Mouse (Mus musculus): ENCODE measurements around the gene Ppp4r1. TPM values are rescaled to one million over a fixed set of nuclear protein-coding genes. Genes with fewer than 3 reads are reported as not detected.

The Ppp4r1 gene
- polyA plus RNA-seq, 1 experiment from 2014 or later, result 25.0 TPM

DNA sequence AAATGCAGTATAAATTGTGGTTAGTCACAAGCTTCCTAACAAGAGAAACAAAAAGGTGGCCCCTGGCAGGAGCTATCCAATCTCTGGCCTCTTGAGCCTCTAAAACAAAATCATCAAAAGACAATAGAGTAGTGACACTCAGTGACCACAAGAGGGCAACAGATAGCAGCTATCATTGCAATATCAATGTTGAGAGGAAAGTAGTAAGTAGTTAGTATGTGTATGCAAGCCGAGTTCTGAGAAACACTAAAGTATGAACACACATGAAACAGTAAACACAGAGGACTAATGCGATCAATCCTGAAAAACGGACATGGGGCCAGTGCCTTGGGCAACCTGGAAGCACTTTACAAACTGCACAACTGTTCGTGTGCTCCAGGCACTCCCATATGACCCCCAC is 82.4 kb downstream of the Ppp4r1 start:
- Histone ChIP-seq H3K4me1 (replicated peaks) (no peaks in the 10 kb centered on the region), H3K27ac (no peak overlapping the region), H3K9ac (no peak overlapping the region), H3K4me2 (no peak overlapping the region), H3K4me3 (no peak overlapping the region), H3K9me3 (replicated peaks) (no peaks in the 10 kb centered on the region), H3K36me3 (peaks cover 15% of the 10 kb centered on the region), H3K27me3 (no peaks in the 10 kb centered on the region)
- 0 out of 2 replicates have a peak, but pooled peaks have one; percentile 31 for ATAC-seq (replicated peaks; ENCODE audit: insufficient number of reproducible peaks, insufficient read depth, low FRiP score, low read depth)
- WGBS, result 33% methylated on average over 4 of the region's 4 CpGs

DNA sequence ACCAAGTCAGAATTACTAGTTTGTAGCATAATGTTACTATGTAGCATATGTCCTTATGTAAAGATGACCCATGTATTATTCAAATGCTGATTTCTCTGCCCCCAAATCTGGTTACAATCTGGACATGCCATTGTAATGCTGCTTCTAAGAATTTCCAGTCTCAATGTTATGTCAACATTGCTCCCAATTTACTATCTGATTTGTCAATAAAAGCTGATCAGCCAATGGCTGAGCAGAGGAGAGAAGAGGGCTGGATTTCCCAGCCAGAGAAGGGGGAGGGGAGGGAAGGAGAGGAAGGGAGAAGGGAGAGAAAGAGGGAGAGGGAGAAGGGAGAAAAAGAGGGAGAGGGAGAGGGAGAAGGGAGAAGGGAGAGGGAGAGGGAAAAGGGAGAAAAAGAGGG is 82.9 kb downstream of the Ppp4r1 start:
- Histone ChIP-seq H3K36me3 (peaks cover 15% of the 10 kb centered on the region), H3K9ac (no peak overlapping the region), H3K9me3 (replicated peaks) (no peaks in the 10 kb centered on the region), H3K27me3 (no peaks in the 10 kb centered on the region), H3K27ac (no peak overlapping the region), H3K4me2 (no peak overlapping the region), H3K4me1 (replicated peaks) (no peaks in the 10 kb centered on the region), H3K4me3 (no peak overlapping the region)
- no peak for ATAC-seq (replicated peaks; ENCODE audit: insufficient number of reproducible peaks, insufficient read depth, low FRiP score, low read depth)

DNA sequence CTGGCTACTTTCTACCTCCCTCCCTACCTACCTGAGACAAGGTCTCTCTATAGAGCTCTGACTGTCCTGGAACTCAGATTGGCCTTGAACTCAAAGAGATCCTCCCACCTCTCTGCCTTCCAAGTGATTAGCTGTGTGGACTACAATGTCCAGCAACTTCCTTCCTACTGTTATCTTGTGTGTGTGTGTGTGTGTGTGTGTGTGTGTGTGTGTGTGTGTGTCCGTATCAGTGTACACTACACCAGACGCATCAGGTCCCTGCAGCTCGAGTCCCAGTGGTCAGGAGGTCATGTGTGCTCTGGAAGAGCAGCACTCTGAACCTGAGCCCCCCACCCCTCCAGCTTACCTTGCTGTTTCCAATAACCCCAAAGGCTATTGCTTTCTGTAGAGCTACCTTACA is 83.8 kb downstream of the Ppp4r1 start:
- Histone ChIP-seq H3K27ac (no peak overlapping the region), H3K4me2 (no peak overlapping the region), H3K36me3 (peaks cover 10% of the 10 kb centered on the region), H3K4me1 (replicated peaks) (no peaks in the 10 kb centered on the region), H3K9ac (no peak overlapping the region), H3K4me3 (no peak overlapping the region), H3K27me3 (no peaks in the 10 kb centered on the region), H3K9me3 (replicated peaks) (no peaks in the 10 kb centered on the region)
- WGBS, result 42% methylated on average over 3 of the region's 3 CpGs
- ATAC-seq (replicated peaks; ENCODE audit: insufficient number of reproducible peaks, insufficient read depth, low FRiP score, low read depth), result no peak

DNA sequence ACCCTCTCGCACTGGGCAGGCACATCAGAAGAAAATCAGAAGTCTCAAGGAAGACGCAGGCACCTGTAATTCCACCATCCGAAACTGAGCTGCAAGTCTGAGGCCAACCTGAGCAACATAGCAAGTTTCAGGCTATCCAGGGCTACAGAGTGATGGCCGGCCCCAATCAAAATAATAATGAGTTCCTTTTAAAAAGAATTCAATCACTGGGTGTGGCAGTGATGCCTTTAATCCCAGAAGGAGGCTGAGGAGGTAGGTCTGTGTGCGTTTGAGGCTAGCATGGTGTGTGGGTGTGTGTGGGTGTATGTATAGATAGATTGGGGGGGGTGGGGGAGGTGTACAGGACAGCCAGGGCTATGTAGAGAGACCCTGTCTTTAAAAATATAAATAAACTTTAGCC is 85.6 kb downstream of the Ppp4r1 start:
- Histone ChIP-seq H3K27ac (no peak overlapping the region), H3K4me2 (no peak overlapping the region), H3K27me3 (no peaks in the 10 kb centered on the region), H3K36me3 (peaks cover 10% of the 10 kb centered on the region), H3K4me3 (no peak overlapping the region), H3K9ac (no peak overlapping the region), H3K9me3 (replicated peaks) (no peaks in the 10 kb centered on the region), H3K4me1 (replicated peaks) (peaks cover 14% of the 10 kb centered on the region)
- WGBS, result 87% methylated on average over 5 of the region's 5 CpGs
- ATAC-seq (replicated peaks; ENCODE audit: insufficient number of reproducible peaks, insufficient read depth, low FRiP score, low read depth), result no peak

DNA sequence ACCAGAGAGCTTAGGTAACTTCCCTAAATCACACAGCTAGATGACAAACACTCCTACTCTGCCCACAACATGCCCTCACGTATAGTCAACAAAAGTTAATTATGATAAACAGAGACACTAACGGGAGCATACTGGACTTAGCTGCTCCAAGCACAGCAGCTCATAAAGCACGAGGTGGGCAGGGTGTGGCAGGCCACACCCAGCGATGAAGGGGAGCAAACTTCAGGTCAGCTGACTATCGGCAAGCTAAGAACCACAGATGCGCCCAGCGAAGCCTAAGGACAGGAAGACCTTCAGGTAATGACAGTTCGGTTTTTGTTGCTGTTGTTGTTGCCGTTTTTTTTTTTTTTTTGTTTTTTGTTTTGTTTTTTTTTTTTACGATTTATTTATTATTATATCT is 87.3 kb downstream of the Ppp4r1 start:
- Histone ChIP-seq H3K27ac (no peak overlapping the region), H3K27me3 (no peaks in the 10 kb centered on the region), H3K9me3 (replicated peaks) (no peaks in the 10 kb centered on the region), H3K36me3 (no peaks in the 10 kb centered on the region), H3K4me3 (no peak overlapping the region), H3K4me2 (no peak overlapping the region), H3K9ac (no peak overlapping the region), H3K4me1 (replicated peaks) (peaks cover 14% of the 10 kb centered on the region)
- no peak for ATAC-seq (replicated peaks; ENCODE audit: insufficient number of reproducible peaks, insufficient read depth, low FRiP score, low read depth)
- 91% methylated on average over 10 of the region's 10 CpGs for WGBS

DNA sequence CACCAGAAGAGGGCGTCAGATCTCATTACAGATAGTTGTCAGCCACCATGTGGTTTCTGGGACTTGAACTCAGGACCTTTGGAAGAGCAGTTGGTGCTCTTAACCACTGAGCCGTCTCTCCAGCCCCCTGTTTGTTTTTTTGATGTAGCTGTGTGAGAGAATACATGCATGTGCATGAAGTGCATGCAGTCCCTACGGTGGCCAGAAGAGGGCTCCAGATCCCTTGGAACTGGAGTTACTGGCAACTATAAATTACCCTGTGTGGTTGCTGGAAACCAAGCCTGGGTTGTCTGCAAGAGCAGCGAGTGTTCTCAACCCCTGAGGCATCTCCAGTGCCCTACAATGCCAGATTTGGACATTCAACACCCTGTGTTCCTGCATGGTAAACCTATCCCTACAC is 87.8 kb downstream of the Ppp4r1 start:
- H3K27ac ChIP-seq, result no peak overlapping the region
- H3K36me3 ChIP-seq, result no peaks in the 10 kb centered on the region
- H3K4me1 ChIP-seq (replicated peaks), result peaks cover 14% of the 10 kb centered on the region
- WGBS, result 45% methylated on average over 4 of the region's 4 CpGs
- H3K9me3 ChIP-seq (replicated peaks), result no peaks in the 10 kb centered on the region
- H3K4me2 ChIP-seq, result no peak overlapping the region
- no peaks in the 10 kb centered on the region for H3K27me3 ChIP-seq
- H3K4me3 ChIP-seq, result no peak overlapping the region
- H3K9ac ChIP-seq, result no peak overlapping the region
- no peak for ATAC-seq (replicated peaks; ENCODE audit: insufficient number of reproducible peaks, insufficient read depth, low FRiP score, low read depth)

DNA sequence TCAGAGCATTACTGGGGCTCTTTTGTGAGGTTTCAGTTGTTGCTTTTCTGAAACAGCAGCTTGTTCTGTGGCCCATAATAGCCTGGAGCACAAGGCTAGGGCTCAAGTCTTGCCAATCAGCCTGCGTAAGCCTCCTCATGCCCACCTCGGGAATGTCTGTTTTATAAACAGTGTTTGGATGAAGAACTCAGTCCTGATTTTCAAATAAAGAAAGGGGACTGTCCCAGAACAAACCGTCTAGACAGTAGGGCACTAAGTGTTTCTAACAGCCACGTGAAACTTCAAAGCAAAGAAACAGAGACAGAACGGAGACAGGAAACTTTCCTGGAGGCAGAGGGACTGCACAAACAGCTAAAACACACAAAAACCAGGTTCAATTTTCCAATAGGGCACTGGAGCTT is 89.3 kb downstream of the Ppp4r1 start:
- H3K27me3 ChIP-seq, result no peaks in the 10 kb centered on the region
- no peak overlapping the region for H3K4me3 ChIP-seq
- H3K9me3 ChIP-seq (replicated peaks), result no peaks in the 10 kb centered on the region
- H3K9ac ChIP-seq, result no peak overlapping the region
- H3K36me3 ChIP-seq, result no peaks in the 10 kb centered on the region
- H3K27ac ChIP-seq, result peak overlapping the region; percentile 58; the same call in 1 of the 2 replicates
- H3K4me1 ChIP-seq (replicated peaks), result peaks cover 14% of the 10 kb centered on the region
- 41% methylated on average over 5 of the region's 5 CpGs for WGBS
- H3K4me2 ChIP-seq, result no peak overlapping the region
- no peak for ATAC-seq (replicated peaks; ENCODE audit: insufficient number of reproducible peaks, insufficient read depth, low FRiP score, low read depth)

DNA sequence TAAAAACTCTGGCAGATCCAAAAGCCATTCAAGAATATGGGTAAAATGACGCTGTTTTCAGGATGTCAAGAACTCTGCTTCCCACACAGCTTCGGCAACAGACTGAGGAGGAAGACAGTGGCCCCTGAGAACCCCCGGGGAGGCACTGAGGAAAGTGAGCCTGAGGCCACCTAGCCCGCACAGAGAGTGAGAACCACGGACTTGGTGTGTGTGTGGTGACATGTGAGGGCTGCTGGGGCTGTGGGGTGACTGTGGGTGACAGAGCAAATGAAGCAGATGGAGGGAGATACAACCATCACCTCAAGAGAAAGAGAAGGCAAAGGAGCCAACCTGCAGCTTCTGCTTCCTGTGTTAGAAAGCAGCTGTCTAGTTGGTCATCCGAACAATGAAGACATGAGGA is 89.7 kb downstream of the Ppp4r1 start:
- Histone ChIP-seq H3K4me3 (no peak overlapping the region), H3K9ac (no peak overlapping the region), H3K36me3 (no peaks in the 10 kb centered on the region), H3K4me1 (replicated peaks) (peaks cover 14% of the 10 kb centered on the region), H3K9me3 (replicated peaks) (no peaks in the 10 kb centered on the region), H3K4me2 (no peak overlapping the region), H3K27me3 (no peaks in the 10 kb centered on the region), H3K27ac (peak overlapping the region; percentile 58)
- 48% methylated on average over 6 of the region's 6 CpGs for WGBS
- no peak for ATAC-seq (replicated peaks; ENCODE audit: insufficient number of reproducible peaks, insufficient read depth, low FRiP score, low read depth)

DNA sequence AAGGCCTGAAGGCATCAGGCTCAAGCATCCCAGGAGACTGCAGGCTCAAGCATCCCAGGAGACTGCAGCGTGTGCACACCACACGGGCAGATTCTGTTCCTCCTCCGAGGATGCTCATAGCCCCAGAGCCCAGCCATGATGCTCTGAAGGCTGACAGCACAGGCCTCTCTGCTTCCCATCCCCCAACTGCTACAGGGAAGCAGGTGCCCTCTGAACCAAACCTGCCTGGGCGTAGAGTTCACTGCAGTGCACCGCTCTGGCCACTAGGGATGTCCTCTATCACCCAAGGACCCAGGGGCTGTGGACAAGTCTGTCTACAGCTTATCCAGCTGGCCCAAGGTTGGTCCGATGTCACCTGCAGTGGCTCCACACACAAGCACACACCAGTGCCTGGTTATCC is 90.3 kb downstream of the Ppp4r1 start:
- H3K9ac ChIP-seq, result no peak overlapping the region
- H3K36me3 ChIP-seq, result no peaks in the 10 kb centered on the region
- H3K4me1 ChIP-seq (replicated peaks), result peaks cover 14% of the 10 kb centered on the region
- H3K27me3 ChIP-seq, result no peaks in the 10 kb centered on the region
- no peak overlapping the region for H3K27ac ChIP-seq
- H3K4me2 ChIP-seq, result no peak overlapping the region
- H3K4me3 ChIP-seq, result no peak overlapping the region
- no peaks in the 10 kb centered on the region for H3K9me3 ChIP-seq (replicated peaks)
- no peak for ATAC-seq (replicated peaks; ENCODE audit: insufficient number of reproducible peaks, insufficient read depth, low FRiP score, low read depth)
- 50% methylated on average over 6 of the region's 6 CpGs for WGBS

DNA sequence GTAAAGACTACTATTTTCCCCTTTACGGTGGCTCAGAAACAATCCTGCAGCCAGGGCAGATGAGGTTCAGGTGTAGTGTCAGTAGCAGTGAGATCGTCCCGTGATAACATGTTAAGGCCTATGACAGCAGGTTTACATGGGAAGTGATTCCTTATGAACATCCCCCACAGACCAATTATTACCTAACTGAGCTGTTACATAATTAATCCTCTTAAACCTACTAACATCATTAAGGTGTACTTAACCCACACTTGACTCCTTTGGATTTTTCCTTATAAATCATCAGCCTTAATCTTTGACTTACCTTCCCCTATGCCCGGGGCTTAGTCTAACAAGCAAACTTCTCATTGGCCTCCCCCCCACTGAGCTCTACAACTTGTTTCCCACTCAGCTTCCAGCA is 90.8 kb downstream of the Ppp4r1 start:
- no peaks in the 10 kb centered on the region for H3K36me3 ChIP-seq
- peaks cover 14% of the 10 kb centered on the region for H3K4me1 ChIP-seq (replicated peaks)
- H3K4me2 ChIP-seq, result no peak overlapping the region
- no peaks in the 10 kb centered on the region for H3K27me3 ChIP-seq
- no peak for ATAC-seq (replicated peaks; ENCODE audit: insufficient number of reproducible peaks, insufficient read depth, low FRiP score, low read depth)
- 85% methylated on average over 4 of the region's 4 CpGs for WGBS
- H3K9ac ChIP-seq, result no peak overlapping the region
- no peak overlapping the region for H3K27ac ChIP-seq
- H3K9me3 ChIP-seq (replicated peaks), result no peaks in the 10 kb centered on the region
- no peak overlapping the region for H3K4me3 ChIP-seq

DNA sequence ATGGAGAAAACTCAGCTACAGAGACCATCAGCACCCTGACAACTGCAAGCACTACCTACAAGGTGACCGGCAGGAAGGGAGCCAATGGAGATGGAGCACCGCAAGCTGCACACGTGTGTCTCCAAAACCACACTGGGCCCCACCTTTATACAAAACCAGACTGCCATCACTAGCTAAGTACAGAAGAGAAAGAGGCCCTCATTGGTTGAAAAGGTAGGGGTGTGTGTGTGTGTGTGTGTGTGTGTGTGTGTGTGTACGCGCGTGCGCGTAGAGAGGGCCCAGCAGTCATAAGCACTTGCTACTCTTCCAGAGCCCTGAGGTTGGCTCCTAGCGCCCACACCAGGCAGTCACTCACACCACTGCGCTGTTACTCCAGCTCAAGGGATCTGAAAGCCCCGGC is 91.5 kb downstream of the Ppp4r1 start:
- H3K4me1 ChIP-seq (replicated peaks), result peaks cover 14% of the 10 kb centered on the region
- H3K36me3 ChIP-seq, result no peaks in the 10 kb centered on the region
- no peak overlapping the region for H3K9ac ChIP-seq
- H3K27me3 ChIP-seq, result no peaks in the 10 kb centered on the region
- WGBS, result 92% methylated on average over 11 of the region's 11 CpGs
- no peak overlapping the region for H3K27ac ChIP-seq
- no peaks in the 10 kb centered on the region for H3K9me3 ChIP-seq (replicated peaks)
- H3K4me2 ChIP-seq, result no peak overlapping the region
- ATAC-seq (replicated peaks; ENCODE audit: insufficient number of reproducible peaks, insufficient read depth, low FRiP score, low read depth), result no peak
- H3K4me3 ChIP-seq, result no peak overlapping the region

DNA sequence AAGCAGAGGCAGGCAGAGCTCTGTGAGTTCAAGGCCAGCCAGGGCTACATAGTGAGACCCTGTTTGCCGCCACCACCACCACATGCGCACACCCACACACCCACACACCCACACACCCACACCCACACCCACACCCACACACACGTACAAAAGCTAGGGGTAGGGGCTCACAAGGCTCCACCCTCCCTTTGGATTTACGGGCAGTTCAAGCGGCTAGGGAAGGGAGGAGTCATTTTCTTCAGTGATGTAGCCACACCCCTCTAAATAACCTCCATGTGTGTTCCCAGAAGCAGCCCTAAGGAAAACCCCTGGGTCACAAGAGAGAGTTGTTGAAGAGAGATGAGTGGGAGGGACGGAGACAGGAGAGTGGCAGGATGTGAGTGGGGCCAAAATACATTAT is 94.7 kb downstream of the Ppp4r1 start:
- 68% methylated on average over 6 of the region's 6 CpGs for WGBS
- no peak overlapping the region for H3K9ac ChIP-seq
- no peaks in the 10 kb centered on the region for H3K36me3 ChIP-seq
- no peak for ATAC-seq (replicated peaks; ENCODE audit: insufficient number of reproducible peaks, insufficient read depth, low FRiP score, low read depth)
- H3K4me1 ChIP-seq (replicated peaks), result peaks cover 14% of the 10 kb centered on the region
- no peaks in the 10 kb centered on the region for H3K27me3 ChIP-seq
- no peak overlapping the region for H3K27ac ChIP-seq
- no peaks in the 10 kb centered on the region for H3K9me3 ChIP-seq (replicated peaks)
- no peak overlapping the region for H3K4me2 ChIP-seq
- H3K4me3 ChIP-seq, result no peak overlapping the region
